Mouse (Mus musculus) G1E (cell line): ENCODE data around the gene Mical3.

Source experiments
- CTCF ChIP-seq: IDR thresholded peaks from 2 replicates; pipeline ENCODE4 v1.5.1; 2012; ENCODE audit warnings: low read depth, low read length, inconsistent platforms, mixed read lengths
- GATA1 ChIP-seq: IDR thresholded peaks from 2 replicates; pipeline ENCODE4 v1.6.1; 2012; ENCODE audit warnings: borderline replicate concordance, low read length, inconsistent platforms, mixed read lengths

- TF ChIP-seq CTCF (no peak), GATA1 (no peak)
These were observed 27.9 kb downstream of the Mical3 start for GRCm38 (mm10) chr6:121102941-121103340.
